Mouse (Mus musculus): ENCODE measurements around the gene 4930595D18Rik.

GRCm38 (mm10) chr12:111181848-111182247 lies 2.4 kb downstream of the 4930595D18Rik start:
- TF ChIP-seq POLR2A (IDR thresholded peaks at IDR 0.05; ENCODE audit: control insufficient read depth, extremely low read depth, insufficient read depth, low read length, poor library complexity) = no peak
- no peak for TF ChIP-seq CTCF (IDR thresholded peaks at IDR 0.05; ENCODE audit: borderline replicate concordance, control insufficient read depth, extremely low read depth, insufficient read depth, low read length, poor library complexity)

Measured in thymus, adult 2 months (tissue).